Mouse (Mus musculus) thymus, postnatal 0 days (tissue): ENCODE results near the gene Aspscr1. TPM values are rescaled to one million over a fixed set of nuclear protein-coding genes. Genes with fewer than 3 reads are reported as not detected.

Experiments
- DNase-seq: peaks from one replicate; pipeline ENCODE4 v3.0.0-alpha.2; 2015; ENCODE audit warnings: low spot score
- polyA plus RNA-seq: library from polyadenylated mRNA; unstranded; fragments of >200 nt; fragmentation: Nextera tagmentation; extraction: Ambion mirVana; gene quantifications from 2 replicates; pipeline ENCODE4 v1.2.1, GENCODE M21; 2015

Aspscr1 gene
- polyA plus RNA-seq = 116 and 120 TPM in 2 replicates

DNA sequence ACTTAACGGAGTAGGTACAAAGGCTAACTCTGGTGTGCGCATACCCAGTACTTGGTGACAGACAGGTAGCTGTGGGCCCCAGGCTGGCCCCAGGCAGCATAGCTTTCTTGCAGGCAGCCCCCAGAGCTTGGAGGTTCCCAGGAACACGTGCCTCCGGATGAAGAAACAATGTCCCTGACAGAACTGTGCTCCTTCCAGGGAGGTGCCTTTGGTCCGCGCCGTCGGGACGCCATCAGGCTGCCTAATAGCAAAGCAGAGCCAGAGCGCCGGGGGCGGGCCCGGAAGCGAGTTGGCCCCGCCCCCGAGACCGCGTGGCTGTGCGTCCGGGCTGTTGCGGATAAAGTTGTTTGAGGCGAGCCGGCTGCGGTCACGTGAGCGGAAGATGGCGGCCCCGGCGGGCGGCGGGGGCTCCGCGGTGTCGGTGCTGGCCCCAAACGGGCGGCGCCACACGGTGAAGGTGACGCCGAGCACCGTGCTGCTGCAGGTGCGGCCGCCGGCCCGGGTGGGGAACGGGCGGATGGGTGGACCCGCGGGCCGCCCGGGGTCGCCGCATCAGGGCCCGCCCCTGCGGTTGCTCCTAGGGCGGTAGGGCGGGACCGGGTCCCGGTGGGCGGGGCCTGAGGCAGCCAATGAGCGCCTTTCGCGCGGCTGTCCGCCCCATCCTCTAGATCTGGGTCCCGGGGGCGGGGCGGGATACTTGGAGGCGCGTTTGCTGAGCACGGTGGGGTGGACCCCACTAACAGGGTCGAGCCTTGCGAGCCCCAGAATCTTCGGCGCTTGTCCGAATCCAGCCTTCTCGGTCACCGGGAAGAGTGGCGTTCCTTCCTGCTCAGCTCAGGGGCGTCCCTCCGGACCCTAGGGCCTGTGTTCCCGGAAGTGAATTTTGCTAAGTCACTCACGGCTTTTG lies at the start of gene Aspscr1:
Gene Aspscr1 (plus strand): TSS at position 287 of the 907 bp plus-strand sequence.
- peak; percentile 96 for DNase-seq

DNA sequence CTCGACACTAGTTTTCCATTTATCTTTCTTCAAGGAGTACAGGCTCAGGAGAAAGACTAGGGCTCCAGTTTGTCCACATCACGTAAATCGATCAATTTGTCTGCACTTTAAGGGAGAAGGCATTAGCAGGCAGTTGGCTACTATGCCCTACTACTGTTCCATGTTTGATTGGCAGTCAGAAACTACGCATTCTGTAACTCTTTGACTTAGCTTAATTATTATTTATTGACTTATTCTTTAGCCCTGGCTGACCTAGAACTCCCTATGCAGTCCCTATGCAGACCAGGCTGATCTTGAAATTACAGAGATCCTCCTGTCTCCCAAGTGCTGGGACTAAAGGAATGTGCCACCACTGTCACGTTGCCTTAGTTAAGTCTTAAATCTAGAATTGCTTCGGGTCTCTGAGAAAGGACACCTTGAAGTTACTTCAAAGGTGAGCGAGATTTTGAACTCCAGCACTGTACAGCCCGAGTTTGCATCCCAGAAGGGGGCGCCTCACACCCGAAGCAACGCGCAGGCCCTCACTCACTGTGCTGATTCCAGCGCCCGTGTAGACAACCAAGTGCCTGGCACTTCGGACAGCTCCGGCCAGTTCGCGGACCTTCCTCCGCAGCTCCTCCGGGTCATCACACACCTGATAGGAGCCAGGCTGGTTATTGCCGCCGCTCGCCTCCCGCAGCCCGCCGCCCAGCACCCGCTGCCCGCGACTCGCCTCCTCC lies 48.7 kb upstream of the Aspscr1 start:
- peak; percentile 77 for DNase-seq

DNA sequence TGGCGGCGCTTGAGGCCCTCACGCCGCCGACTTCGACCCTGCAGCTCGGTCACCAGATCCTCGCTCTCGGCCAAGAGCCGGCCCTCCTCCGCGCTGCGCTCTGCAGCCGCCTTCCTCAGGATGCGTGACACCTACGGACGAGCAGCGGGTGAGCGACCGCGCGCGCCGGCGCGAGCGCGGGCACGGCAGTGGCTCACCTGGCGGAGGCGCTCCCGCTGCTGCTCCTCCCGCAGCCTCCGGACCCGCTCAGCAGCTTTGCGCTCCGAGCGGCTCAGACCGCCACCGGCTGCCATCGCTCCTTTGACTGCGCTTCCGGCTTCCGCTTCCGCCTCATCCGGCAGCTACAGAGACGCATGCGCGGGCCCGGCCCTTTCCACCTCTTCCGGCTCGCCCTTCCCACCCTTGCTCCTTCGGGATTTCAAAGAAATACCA lies 48.1 kb upstream of the Aspscr1 start:
- peak; percentile 88 for DNase-seq

DNA sequence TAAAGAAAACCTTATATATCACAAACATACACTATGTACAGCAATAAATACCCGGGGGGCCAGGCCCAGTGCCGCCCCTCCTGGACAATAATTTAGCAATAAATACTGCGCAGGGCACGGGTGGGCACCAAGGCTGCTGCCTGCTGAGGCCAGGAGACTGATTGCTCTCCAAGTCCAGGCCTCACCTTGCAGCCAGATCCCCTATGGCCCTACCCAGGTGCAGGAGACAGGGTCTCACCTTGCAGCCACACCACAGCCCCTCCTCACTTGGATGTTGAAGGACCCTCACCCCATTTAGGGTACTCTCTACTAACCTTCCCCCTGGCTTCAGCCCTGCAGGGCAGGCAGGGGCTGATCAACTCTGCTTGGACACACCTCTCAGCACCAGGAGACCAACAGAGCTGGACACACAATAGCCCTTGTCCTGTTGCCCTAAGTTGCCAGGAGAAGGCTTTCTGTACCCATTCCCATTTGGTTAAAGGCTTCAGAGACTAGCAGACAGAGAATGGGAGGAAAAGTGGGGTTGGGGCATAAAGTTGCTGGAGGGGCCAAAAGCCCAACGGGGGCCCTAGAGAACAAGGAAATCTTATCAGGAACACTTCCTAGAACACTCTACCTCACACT lies 47.5 kb upstream of the Aspscr1 start, which contains the start of gene Sirt7:
Gene Sirt7 (minus strand): TSS at position 89 of the 624 bp plus-strand sequence.
- DNase-seq = no peak

DNA sequence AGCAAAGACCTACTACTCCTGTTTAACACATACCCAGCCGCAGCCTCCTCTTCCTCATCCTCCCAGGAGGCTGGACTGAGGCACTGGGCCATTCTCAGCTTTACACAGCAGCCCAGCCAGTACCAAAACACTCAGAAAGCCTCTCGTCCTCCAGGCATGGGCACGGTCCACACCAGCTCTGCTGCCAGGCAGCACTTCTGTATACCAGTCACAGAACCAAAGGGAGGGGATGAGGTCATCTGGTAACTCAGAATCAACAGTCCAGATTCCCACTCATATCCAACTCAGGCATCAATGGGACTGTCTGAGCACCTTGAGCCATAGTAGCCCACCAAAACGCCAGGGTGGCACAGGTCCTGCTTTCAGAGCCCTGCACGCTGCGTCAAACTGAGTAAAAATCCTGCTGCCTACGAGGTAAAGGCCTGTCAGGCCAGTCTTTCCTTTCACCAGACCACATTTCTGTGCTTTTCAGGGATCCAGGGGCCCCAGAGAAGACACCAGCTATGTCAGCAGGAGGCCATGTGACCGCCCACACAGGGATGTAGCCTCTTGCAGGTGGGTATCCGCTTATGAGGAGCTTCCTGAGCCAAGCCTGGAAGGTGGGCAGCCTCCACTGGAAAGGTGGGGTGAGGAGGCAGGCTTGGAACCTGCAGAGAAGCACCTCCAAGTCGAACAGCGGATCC lies 45.8 kb upstream of the Aspscr1 start:
- no peak for DNase-seq

DNA sequence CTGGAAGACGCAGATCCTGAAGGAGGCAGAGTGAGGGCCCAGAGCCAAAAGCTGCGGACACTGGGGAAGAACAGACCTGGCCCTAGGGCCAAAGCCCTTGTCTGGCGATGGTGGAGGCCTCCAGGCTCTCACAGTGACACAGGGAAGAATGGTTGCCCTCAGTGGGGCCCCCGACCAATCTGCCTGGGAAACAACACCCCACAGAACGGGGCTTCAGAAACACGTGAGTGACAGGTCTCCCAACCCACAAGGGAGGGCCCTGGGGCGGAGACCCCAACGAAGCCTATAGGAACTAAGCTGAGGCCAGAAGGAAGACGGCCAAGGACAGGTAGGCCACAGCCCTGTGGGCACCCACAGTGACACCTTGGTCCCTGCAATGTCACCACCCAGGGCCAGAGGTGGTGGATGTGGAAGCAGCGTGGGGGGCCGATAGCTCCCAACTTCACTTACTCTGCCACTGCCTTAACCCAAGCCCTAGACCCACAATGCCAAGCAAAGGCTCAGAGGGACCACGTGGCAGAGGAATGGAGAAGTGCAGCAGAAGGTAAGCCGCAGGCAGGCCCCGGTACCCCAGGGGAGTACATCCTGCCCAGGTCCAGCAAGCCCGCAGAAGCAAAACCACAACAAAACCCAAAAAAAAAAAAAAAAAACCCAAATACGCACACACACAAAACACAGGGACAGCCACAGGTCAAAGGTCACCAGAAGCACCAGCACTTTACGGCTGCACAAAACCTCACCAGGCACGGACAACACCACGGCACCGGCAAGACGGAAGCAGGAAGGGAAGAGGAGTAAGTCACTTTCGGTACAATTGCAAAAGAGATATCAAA lies 45.1 kb upstream of the Aspscr1 start:
- peak; percentile 80 for DNase-seq

DNA sequence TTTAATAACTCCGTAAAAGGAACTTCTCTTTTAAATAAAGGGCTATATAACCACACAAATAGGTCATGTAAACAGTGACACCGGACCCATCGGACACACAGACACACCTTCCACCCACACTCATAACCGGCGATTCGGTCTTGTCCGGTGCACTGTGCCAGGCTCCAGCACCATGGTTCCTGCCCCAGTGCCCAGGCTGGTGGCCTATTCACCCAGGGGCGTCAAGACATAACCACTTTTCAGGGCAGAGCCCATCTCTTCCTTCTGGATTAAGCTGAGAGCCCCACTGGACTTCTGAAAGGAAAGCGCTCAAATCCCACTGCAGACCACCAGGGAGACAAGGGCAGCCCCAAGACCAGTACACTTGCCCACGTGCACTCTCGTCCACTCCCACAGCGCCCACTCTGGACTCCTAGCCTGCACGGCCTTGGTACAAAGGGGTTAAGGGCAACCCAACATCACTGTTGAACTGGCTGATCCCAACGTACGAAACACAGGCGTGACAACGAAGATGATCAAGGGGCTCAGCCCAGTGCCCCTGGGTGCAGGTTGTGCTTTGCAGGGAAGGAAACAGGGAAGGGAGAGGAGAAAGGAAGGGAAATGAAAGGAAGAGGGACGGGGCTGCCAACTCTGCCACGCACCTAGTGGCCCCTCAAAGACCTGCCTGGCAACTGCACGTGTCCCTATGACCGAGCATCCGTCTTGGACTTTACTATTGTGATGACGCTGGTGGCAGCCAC lies 44.0 kb upstream of the Aspscr1 start:
- no peak for DNase-seq

DNA sequence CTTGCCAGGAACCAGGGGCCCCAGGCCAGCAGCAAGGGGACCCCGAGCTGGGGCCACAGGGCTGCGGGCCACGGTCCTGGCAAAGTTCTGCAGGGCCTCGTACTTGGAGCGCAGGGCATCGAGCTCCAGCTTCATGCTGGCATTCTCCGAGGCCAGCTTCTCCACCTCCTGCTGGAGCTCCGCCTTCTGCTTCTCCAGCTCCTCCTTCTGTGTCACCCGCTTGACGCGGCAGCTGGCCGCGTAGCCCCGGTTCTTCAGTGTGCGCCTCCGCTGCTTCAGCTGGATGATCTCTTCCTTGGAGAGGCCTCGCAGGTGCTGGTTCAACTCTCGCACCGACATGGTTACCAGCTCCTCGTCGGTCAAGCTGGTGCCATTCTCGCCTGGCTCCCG lies 43.4 kb upstream of the Aspscr1 start:
- DNase-seq = peak; percentile 79

DNA sequence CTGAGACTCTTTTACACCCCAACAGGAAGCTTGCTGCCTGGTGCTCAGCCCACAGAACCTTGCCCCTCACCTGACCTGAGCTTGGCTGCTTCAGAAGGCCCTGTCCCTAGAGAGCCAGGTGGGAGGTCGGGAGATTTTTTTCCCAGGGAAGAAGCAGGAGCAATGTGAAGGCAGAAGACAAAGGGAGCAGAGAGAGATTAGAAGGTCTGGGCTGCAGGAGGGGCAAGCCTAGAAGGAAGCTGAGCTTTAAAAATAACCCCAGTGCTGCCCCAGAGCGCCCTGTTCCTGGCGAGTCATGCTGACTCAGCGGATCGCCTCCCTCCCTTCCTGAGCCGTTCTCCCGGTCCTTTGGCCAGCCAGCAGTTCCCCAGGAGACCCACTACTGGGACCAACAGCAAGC lies 42.9 kb upstream of the Aspscr1 start:
- peak; percentile 40 for DNase-seq

DNA sequence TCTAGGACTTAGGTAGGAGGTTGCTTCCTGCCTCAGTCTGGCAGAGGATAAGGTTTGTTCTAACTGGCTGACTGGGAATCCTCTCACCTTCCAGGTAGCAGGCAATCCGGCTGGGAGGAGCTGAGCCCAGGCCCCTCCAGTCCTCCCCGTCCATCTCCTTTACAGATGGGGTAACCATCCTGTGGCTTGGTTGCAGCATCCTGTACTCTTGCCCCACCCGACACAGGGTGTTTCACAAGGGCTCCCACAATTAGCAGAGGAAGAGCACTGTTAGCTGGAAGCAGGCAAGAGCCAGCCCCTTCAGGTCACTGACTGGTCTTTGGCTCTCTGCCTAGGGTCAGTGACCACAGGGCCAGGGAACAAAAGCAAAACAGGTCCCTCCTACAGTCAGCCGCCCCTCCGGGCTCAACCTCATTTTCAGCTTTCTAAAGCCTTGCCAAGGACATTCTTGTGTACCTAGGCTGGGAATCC lies 42.3 kb upstream of the Aspscr1 start:
- peak; percentile 23 for DNase-seq

DNA sequence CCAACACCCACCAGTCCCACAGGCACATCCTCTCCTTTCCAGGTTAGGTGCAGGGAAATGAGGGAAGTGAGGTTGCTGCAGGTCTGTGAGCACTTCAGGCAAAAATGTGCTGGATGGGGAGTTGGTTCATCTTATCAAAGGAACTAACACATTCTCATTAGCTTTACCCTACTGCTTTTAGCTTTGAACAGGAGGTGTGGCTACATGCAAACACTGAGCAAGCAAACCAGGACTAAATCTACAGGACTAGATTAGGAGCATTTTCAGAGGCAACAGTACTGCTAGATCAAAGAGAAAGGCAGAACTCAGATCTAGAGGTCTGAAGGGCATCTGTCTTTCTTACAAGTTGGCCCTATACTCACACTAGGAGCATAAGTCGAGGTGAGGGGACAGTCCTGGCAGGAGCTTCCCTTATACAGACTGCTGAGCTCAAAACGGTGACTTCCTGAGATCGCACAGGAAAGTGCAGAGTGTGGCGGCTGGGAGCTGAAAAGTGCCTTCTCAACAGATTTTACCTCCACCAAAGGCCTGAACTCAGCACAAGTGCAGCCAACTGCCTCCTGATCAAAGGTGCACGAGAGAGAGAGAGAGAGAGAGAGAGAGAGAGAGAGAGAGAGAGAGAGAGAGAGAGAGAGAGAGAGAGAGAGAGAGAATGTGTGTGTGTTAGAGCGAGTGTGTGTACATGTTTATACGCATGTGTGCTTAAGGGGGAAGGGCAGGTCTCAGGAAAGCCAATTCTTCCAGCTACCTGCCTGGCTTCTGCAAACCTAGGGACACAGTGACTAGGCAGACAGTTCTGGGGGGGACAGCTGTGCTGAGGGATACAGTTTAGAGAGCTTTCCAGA lies 41.7 kb upstream of the Aspscr1 start:
- peak; percentile 61 for DNase-seq

DNA sequence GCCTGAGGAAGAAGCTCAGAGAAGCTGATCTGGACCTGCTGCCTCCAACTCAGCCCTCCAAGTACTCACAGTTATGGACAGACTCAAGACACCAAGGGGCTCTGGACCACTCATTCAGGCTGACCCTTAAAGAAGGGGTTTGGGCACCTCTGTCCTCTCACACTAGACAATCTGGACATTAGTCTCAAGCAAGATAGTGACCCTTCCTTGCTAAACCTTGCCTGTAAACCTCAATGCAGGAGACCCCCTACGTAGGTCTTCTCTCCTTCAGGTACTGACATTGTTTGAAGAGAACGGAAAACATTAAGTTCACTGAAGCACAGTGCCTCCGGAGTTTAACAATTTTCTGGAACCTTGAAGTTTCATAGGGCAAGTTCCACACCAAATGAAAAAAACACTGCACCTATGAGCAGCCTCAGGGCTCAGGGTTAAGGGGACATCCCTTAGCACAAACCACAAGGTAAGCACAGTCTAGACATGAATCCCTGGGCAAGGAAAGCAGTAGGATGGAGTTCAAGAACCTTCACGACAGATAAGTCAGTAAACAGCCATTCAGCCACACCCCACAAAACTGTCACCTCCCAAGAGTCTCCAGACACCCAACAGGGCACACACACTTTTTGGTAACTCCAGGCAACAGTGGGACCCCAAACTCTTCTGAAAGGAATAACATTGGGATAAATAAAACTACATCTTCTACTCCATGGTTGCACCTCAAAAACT lies 40.9 kb upstream of the Aspscr1 start:
- DNase-seq = no peak

DNA sequence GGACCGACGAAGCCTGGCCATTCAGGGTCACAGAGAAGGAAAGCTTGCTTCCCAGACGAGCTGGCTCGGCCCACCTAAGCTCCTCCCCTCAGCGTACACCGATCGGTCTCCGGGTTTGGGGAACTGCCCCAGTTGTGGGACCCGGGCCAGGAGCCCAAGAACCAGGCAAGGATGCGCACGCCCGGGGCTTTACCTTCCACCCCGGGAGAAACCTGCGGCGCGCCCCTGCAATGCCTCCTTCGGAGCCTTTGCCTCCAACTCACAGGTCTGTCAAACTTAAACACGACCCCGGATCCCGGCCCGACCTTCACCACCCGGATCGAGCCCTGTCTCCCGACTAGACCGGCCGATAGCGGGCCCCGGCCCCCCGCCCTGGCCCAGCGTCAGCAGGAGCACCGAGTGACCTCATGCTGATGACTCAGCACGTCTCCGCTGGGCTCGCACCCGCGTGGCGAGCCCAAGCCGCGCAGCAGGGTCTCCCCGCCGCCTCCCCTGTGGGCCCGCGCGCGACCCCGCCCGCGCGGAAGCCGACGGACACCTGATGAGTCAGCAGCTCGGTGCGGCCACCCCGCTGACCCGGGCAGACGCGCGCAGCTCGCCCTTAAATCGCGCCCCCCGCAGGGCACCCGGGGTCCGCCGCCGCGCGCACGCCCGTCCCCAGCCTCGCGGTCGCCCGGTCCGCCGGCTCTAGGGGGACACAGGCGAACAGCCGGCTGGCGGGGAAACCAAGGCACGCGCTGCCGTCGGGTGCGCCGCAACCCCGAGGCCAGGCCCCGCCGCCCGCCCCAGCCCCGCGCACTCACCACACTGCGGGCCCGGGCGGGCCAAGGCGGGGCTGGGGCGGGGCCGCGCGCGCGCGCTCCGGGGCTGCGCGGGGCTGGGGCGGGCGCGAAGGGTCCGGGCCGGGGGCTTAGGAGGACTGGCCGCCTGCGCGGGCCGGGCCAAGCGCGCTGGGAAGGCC lies 39.9 kb upstream of the Aspscr1 start:
- DNase-seq = peak; percentile 61

DNA sequence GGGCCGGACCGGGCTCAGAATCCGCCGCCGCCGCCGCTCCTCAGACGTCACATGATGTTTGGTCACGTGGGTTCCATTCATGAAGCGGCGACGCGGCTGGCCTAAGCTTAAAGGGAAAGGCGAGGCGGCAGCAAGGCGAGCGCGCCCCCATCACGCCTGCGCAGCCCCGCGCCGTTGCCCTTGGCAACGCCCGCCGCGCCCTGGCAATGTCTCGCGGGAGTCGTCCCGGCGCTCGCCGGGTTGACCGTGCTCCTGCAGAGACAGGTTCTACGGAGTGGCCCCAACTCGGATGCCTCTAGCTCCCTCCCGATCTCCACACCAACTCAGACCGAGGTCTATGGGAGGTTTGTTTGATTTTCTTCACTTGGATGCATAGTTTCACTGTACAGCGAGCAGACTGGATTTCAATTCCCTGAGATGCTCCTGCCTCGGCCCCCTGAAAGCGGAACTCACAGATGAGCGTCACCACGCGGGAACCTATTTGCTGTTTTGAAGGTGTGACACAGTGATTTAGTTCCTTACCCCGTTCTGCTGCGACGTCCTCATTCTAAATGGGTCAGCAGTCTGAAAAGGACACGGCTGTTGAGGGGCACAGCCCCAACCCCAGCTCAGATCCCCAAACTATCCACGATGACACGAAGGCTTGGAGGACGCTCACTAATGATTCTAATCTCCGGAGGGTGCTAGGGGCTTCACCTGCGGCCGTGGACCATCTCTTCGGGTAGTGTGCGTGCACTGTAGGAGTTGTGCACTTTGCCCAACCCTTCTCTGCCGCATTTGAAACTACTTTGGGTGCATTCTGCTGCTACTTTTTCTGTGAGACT lies 39.0 kb upstream of the Aspscr1 start, which contains the start of gene Mafg:
Gene Mafg (minus strand): TSS at position 81 of the 824 bp plus-strand sequence.
- peak; percentile 92 for DNase-seq

DNA sequence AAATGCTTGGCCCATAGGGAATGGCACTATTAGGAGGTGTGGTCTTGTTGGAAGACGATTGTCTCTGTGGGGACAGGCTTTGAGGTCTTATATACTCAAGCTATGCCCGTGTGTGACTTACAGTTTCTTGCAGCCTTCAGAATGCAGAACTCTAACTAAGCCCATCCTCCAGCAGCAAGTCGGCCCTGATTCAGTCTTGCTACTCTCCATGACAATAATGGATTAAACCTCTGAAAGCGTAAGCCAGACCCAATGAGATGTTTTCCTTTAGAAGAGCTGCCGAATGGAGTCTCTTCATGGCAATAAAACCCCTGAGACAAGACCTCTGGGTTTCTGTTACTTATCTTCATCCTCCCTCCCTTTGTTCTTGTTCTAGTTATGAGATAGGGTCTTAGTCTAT lies 38.0 kb upstream of the Aspscr1 start:
- DNase-seq = no peak

DNA sequence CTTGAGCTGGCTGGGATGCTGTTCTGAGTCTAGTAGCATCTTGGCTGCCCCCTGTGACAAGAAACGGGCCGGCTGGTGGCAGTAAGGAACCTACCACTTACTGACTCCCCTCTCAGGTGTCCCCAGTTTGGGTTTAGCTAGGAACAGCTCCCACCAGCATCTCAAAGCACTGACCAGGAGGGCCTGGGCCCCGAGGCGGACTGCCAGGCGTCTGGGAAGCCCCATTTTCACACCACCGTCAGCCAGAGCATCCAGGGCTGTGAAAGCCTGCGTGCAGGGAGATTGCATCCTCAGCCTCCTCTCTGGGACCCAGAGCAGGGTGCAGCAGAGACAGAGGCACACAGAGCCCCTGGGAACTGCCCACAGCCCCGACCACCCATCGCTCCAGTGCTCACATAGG lies 31.5 kb upstream of the Aspscr1 start:
- no peak for DNase-seq
